ENCODE assay signal across 16 mouse cellular contexts in genomic region chr9:110649775-110650174, GRCm38 (mm10). TPM values are rescaled to one million over a fixed set of nuclear protein-coding genes. Genes with fewer than 3 reads are reported as not detected.
DNase-seq lines count a peak whose midpoint lies in the region; ATAC-seq lines count a peak whose summit lies in the region.
"Had no signal": no experiment of that assay in that cellular context is flagged by ENCODE, and none has a peak within 500 bp of the region (broad histone marks: within the 10 kb centered on the region; RNA-seq: fewer than 3 reads in every experiment).

No protein-coding gene starts in this region.

- peaks cover 35% of the 10 kb centered on the region for H3K27me3 ChIP-seq in forebrain, embryonic 10.5 days (ENCODE audit: poor library complexity, severe bottlenecking)
- H3K27me3 ChIP-seq in forebrain, embryonic 11.5 days (ENCODE audit: control insufficient read depth, insufficient read depth, low read length): peaks cover 7% of the 10 kb centered on the region; the same call in 1 of the 2 replicates
- peaks cover 18% of the 10 kb centered on the region for H3K27me3 ChIP-seq in hindbrain, embryonic 11.5 days (ENCODE audit: control insufficient read depth, insufficient read depth, low read length)
- peaks cover 12% of the 10 kb centered on the region; the same call in 1 of the 2 replicates for H3K27me3 ChIP-seq in midbrain, embryonic 14.5 days (ENCODE audit: control insufficient read depth, insufficient read depth, low read length)
- H3K27me3 ChIP-seq: Patski had no signal

- DNase-seq in forebrain, embryonic 10.5 days (ENCODE audit: extremely low spot score, low spot score): no peak
- no peak for DNase-seq in forebrain, embryonic 11.5 days (ENCODE audit: low spot score)
- DNase-seq in brain, adult 2 months (ENCODE audit: low read depth, low spot score): peak; percentile 75
- DNase-seq in hindbrain, embryonic 11.5 days (ENCODE audit: low spot score): peak; percentile 44
- peak; percentile 76 for DNase-seq in midbrain, embryonic 14.5 days
- DNase-seq in cerebellum, adult 9-10 months: no peak
- no peak for DNase-seq in cerebellum, postnatal 36 days
- no peak for DNase-seq in c-Kit-positive CD71-positive TER-119-positive erythroid progenitor cells, embryonic 14.5 days (ENCODE audit: low spot score)
- DNase-seq: cerebellum, postnatal 25 days; gastrocnemius, postnatal 36 days; kidney, adult 8-10 months; thymus, postnatal 14 days had no signal

- H3K9me3 ChIP-seq in forebrain, embryonic 10.5 days: no peaks in the 10 kb centered on the region
- no peaks in the 10 kb centered on the region for H3K9me3 ChIP-seq in forebrain, embryonic 11.5 days (ENCODE audit: control insufficient read depth, low read length)
- no peaks in the 10 kb centered on the region for H3K9me3 ChIP-seq in hindbrain, embryonic 11.5 days (ENCODE audit: control insufficient read depth, low read length)
- H3K9me3 ChIP-seq in midbrain, embryonic 14.5 days (ENCODE audit: control insufficient read depth, low read length): no peaks in the 10 kb centered on the region
- H3K9me3 ChIP-seq: lung, embryonic 15.5 days had no signal

- H3K9ac ChIP-seq in forebrain, embryonic 11.5 days (ENCODE audit: low read length): no peak overlapping the region
- H3K9ac ChIP-seq in hindbrain, embryonic 11.5 days (ENCODE audit: low read depth, low read length): no peak overlapping the region
- H3K9ac ChIP-seq in midbrain, embryonic 14.5 days (replicated peaks; ENCODE audit: low read length): no peak overlapping the region
- H3K9ac ChIP-seq: lung, embryonic 15.5 days had no signal

- no peak overlapping the region for H3K4me2 ChIP-seq in forebrain, embryonic 11.5 days (ENCODE audit: low read depth, low read length, severe bottlenecking)
- H3K4me2 ChIP-seq in hindbrain, embryonic 11.5 days (replicated peaks; ENCODE audit: low read depth, low read length): no peak overlapping the region
- H3K4me2 ChIP-seq in midbrain, embryonic 14.5 days (ENCODE audit: low read length): peak overlapping the region; percentile 35
- H3K4me2 ChIP-seq: heart, embryonic 11.5 days; liver, embryonic 11.5 days; lung, embryonic 15.5 days had no signal

- H3K4me3 ChIP-seq in forebrain, embryonic 10.5 days: no peak overlapping the region
- H3K4me3 ChIP-seq in forebrain, embryonic 11.5 days (ENCODE audit: low read depth, low read length): no peak overlapping the region
- no peak overlapping the region for H3K4me3 ChIP-seq in hindbrain, embryonic 11.5 days (ENCODE audit: low read depth, low read length)
- no peak overlapping the region for H3K4me3 ChIP-seq in midbrain, embryonic 14.5 days (replicated peaks; ENCODE audit: low read depth, low read length)
- H3K4me3 ChIP-seq: lung, embryonic 15.5 days had no signal

- ATAC-seq in forebrain, embryonic 11.5 days (replicated peaks; ENCODE audit: low FRiP score): no peak
- no peak for ATAC-seq in hindbrain, embryonic 11.5 days (ENCODE audit: low FRiP score)
- ATAC-seq in midbrain, embryonic 14.5 days (ENCODE audit: low FRiP score, low TSS enrichment): no peak
- ATAC-seq: Patski had no signal

- peak overlapping the region; percentile 49; the same call in 1 of the 2 replicates for H3K27ac ChIP-seq in forebrain, embryonic 10.5 days
- H3K27ac ChIP-seq in forebrain, embryonic 11.5 days (ENCODE audit: low read depth, low read length): no peak overlapping the region; the same call in 1 of the 2 replicates
- no peak overlapping the region for H3K27ac ChIP-seq in hindbrain, embryonic 11.5 days (ENCODE audit: low read depth, low read length)
- H3K27ac ChIP-seq in midbrain, embryonic 14.5 days (replicated peaks; ENCODE audit: low read depth, low read length): peak overlapping the region; percentile 79
- H3K27ac ChIP-seq: lung, embryonic 15.5 days had no signal

- H3K4me1 ChIP-seq in forebrain, embryonic 10.5 days: peaks cover 45% of the 10 kb centered on the region
- H3K4me1 ChIP-seq in forebrain, embryonic 11.5 days (replicated peaks; ENCODE audit: control insufficient read depth, insufficient read depth, low read length): peaks cover 17% of the 10 kb centered on the region
- H3K4me1 ChIP-seq in hindbrain, embryonic 11.5 days (replicated peaks; ENCODE audit: control insufficient read depth, insufficient read depth, low read length): peaks cover 2% of the 10 kb centered on the region; the same call in 1 of the 2 replicates
- H3K4me1 ChIP-seq in midbrain, embryonic 14.5 days (ENCODE audit: control insufficient read depth, insufficient read depth, low read length): peaks cover 33% of the 10 kb centered on the region

- no peaks in the 10 kb centered on the region for H3K36me3 ChIP-seq in forebrain, embryonic 10.5 days (replicated peaks)
- no peaks in the 10 kb centered on the region for H3K36me3 ChIP-seq in forebrain, embryonic 11.5 days (ENCODE audit: control insufficient read depth, insufficient read depth, low read length)
- no peaks in the 10 kb centered on the region for H3K36me3 ChIP-seq in hindbrain, embryonic 11.5 days (ENCODE audit: control insufficient read depth, insufficient read depth, low read length)
- no peaks in the 10 kb centered on the region for H3K36me3 ChIP-seq in midbrain, embryonic 14.5 days (ENCODE audit: control insufficient read depth, insufficient read depth, low read length)
- H3K36me3 ChIP-seq: lung, embryonic 15.5 days had no signal

RNA-seq across cellular contexts. Expression of gene Nbeal2, which starts 4.2 kb away (rescaled TPM):
- polyA plus RNA-seq in forebrain, embryonic 10.5 days (2016; fragmentation: Nextera tagmentation; extraction: Ambion mirVana): 1.4 and 2.0 TPM in 2 replicates
- polyA plus RNA-seq in forebrain, embryonic 11.5 days (2014; fragmentation: Nextera tagmentation; extraction: Ambion mirVana): 2.2 and 2.4 TPM in 2 replicates
- 1.9 and 2.4 TPM in 2 replicates for polyA plus RNA-seq in hindbrain, embryonic 11.5 days (2014; fragmentation: Nextera tagmentation; extraction: Ambion mirVana)
- 3.6 and 5.3 TPM in 2 replicates for polyA plus RNA-seq in midbrain, embryonic 14.5 days (2014; fragmentation: Nextera tagmentation; extraction: Ambion mirVana)

RNA-seq across cellular contexts. Expression of gene Ccdc12, which starts 6.5 kb away (rescaled TPM):
- polyA plus RNA-seq in forebrain, embryonic 10.5 days (2016; fragmentation: Nextera tagmentation; extraction: Ambion mirVana): 178 and 183 TPM in 2 replicates
- 149 and 164 TPM in 2 replicates for polyA plus RNA-seq in forebrain, embryonic 11.5 days (2014; fragmentation: Nextera tagmentation; extraction: Ambion mirVana)
- polyA plus RNA-seq in hindbrain, embryonic 11.5 days (2014; fragmentation: Nextera tagmentation; extraction: Ambion mirVana): 141 and 145 TPM in 2 replicates
- polyA plus RNA-seq in midbrain, embryonic 14.5 days (2014; fragmentation: Nextera tagmentation; extraction: Ambion mirVana): 106 and 122 TPM in 2 replicates

RNA-seq across cellular contexts. Expression of gene Nradd, which starts 25.5 kb away (rescaled TPM):
- polyA plus RNA-seq in forebrain, embryonic 10.5 days (2016; fragmentation: Nextera tagmentation; extraction: Ambion mirVana): 36.3 and 36.4 TPM in 2 replicates
- polyA plus RNA-seq in forebrain, embryonic 11.5 days (2014; fragmentation: Nextera tagmentation; extraction: Ambion mirVana): 20.6 and 22.9 TPM in 2 replicates
- 21.9 and 22.0 TPM in 2 replicates for polyA plus RNA-seq in hindbrain, embryonic 11.5 days (2014; fragmentation: Nextera tagmentation; extraction: Ambion mirVana)
- 22.2 and 33.7 TPM in 2 replicates for polyA plus RNA-seq in midbrain, embryonic 14.5 days (2014; fragmentation: Nextera tagmentation; extraction: Ambion mirVana)

Comparison
In these comparisons a context has a peak if more than half of its experiments do, and no peak if none do; other contexts are left out.
1. H3K27ac ChIP-seq: peak in forebrain, embryonic 10.5 days (single experiment) and midbrain, embryonic 14.5 days (single experiment); none in forebrain, embryonic 11.5 days (single experiment) and hindbrain, embryonic 11.5 days (single experiment).
2. DNase-seq: peak in brain, adult 2 months (single experiment), hindbrain, embryonic 11.5 days (single experiment) and midbrain, embryonic 14.5 days (single experiment); none in forebrain, embryonic 10.5 days (single experiment), forebrain, embryonic 11.5 days (single experiment), cerebellum, adult 9-10 months (single experiment), cerebellum, postnatal 36 days (0 of 2) and c-Kit-positive CD71-positive TER-119-positive erythroid progenitor cells, embryonic 14.5 days (single experiment).